Mouse (Mus musculus): ENCODE data around the gene Olfr450. TPM values are rescaled to one million over a fixed set of nuclear protein-coding genes. Genes with fewer than 3 reads are reported as not detected.

Gene Olfr450
- total and polyA plus RNA-seq, 3 experiments = not detected

GRCm38 (mm10) chr6:42834084-42834483 is 22.3 kb downstream of the Olfr450 start, which contains the start of gene Olfr449:
TSS of gene Olfr449 (plus strand) at chr6:42834384.
- intact Hi-C loops (cut with DNase I) = no loop called here
- Histone ChIP-seq H3K36me3 (ENCODE audit: control insufficient read depth, insufficient read depth, low read length) (no peaks in the 10 kb centered on the region), H3K27me3 (ENCODE audit: control insufficient read depth, insufficient read depth, low read length) (no peaks in the 10 kb centered on the region), H3K4me3 (no peak within 1 kb of the TSS), H3K4me1 (ENCODE audit: control insufficient read depth, insufficient read depth, low read length) (no peaks in the 10 kb centered on the region), H3K27ac (no peak within 1 kb of the TSS), H3K79me2 (replicated peaks; ENCODE audit: control insufficient read depth, insufficient read depth, low read length) (no peaks in the 10 kb centered on the region), H3K9ac (ENCODE audit: low read depth, low read length) (no peak within 1 kb of the TSS)
- TF ChIP-seq CTCF (IDR thresholded peaks at IDR 0.05) (no peak), POLR2A (IDR thresholded peaks at IDR 0.05; ENCODE audit: insufficient read depth, low read depth, low read length) (no peak), EP300 (IDR thresholded peaks at IDR 0.05; ENCODE audit: insufficient read depth, low read depth, low read length) (no peak)
- no peak for DNase-seq

GRCm38 (mm10) chr6:42860222-42860819 is 48.6 kb downstream of the Olfr450 start:
- Histone ChIP-seq H3K4me1 (ENCODE audit: control insufficient read depth, insufficient read depth, low read length) (no peaks in the 10 kb centered on the region), H3K27ac (no peak overlapping the region), H3K9ac (ENCODE audit: low read depth, low read length) (no peak overlapping the region), H3K27me3 (ENCODE audit: control insufficient read depth, insufficient read depth, low read length) (no peaks in the 10 kb centered on the region), H3K36me3 (ENCODE audit: control insufficient read depth, insufficient read depth, low read length) (no peaks in the 10 kb centered on the region), H3K4me3 (no peak overlapping the region), H3K79me2 (replicated peaks; ENCODE audit: control insufficient read depth, insufficient read depth, low read length) (no peaks in the 10 kb centered on the region)
- TF ChIP-seq POLR2A (IDR thresholded peaks at IDR 0.05; ENCODE audit: insufficient read depth, low read depth, low read length) = no peak
- TF ChIP-seq CTCF (IDR thresholded peaks at IDR 0.05) = peak; percentile 80
- intact Hi-C loops (cut with DNase I) = loop anchor here (10.0 kb wide), 2 partner anchors 246 to 636 kb away; no protein-coding TSS in a partner anchor
- no peak for DNase-seq
- WGBS = 7% methylated on average over 4 of the region's 4 CpGs

Other genes starting within 250 kb of the Olfr450 start
- gene Tcaf3, start 214.2 kb upstream of the Olfr450 start, total RNA-seq (2021) = not detected
- gene Tcaf3, start 214.2 kb upstream of the Olfr450 start, polyA plus RNA-seq (2012; rRNA removed) = not detected in 2 replicates
- 1 to 10 TPM; 2.7 to 3.6 TPM for gene Tcaf2, start 166.7 kb upstream of the Olfr450 start, total RNA-seq (2021)
- gene Tcaf2, start 166.7 kb upstream of the Olfr450 start, polyA plus RNA-seq (2012; rRNA removed) = 1.1 TPM in 2 replicates
- gene Tcaf1, start 101.9 kb upstream of the Olfr450 start, total RNA-seq (2021) = 10 to 100 TPM; 10.3 to 12.4 TPM
- 8.0 and 12.5 TPM in 2 replicates for gene Tcaf1, start 101.9 kb upstream of the Olfr450 start, polyA plus RNA-seq (2012; rRNA removed)
- not detected for gene Olfr453, start 72.6 kb upstream of the Olfr450 start, total RNA-seq (2021)
- not detected in 2 replicates for gene Olfr453, start 72.6 kb upstream of the Olfr450 start, polyA plus RNA-seq (2012; rRNA removed)
- gene Olfr38, start 55.5 kb upstream of the Olfr450 start, total RNA-seq (2021) = not detected
- gene Olfr38, start 55.5 kb upstream of the Olfr450 start, polyA plus RNA-seq (2012; rRNA removed) = not detected in 2 replicates
- not detected for gene Olfr452, start 26.8 kb upstream of the Olfr450 start, total RNA-seq (2021)
- not detected in 2 replicates for gene Olfr452, start 26.8 kb upstream of the Olfr450 start, polyA plus RNA-seq (2012; rRNA removed)
- gene Olfr449, start 22.4 kb downstream of the Olfr450 start, total RNA-seq (2021) = not detected
- not detected in 2 replicates for gene Olfr449, start 22.4 kb downstream of the Olfr450 start, polyA plus RNA-seq (2012; rRNA removed)
- not detected for gene Olfr448, start 78.5 kb downstream of the Olfr450 start, total RNA-seq (2021)
- gene Olfr448, start 78.5 kb downstream of the Olfr450 start, polyA plus RNA-seq (2012; rRNA removed) = not detected in 2 replicates
- gene Olfr447, start 96.9 kb downstream of the Olfr450 start, total RNA-seq (2021) = not detected
- gene Olfr447, start 96.9 kb downstream of the Olfr450 start, polyA plus RNA-seq (2012; rRNA removed) = not detected in 2 replicates
- gene Olfr446, start 109.4 kb downstream of the Olfr450 start, total RNA-seq (2021) = not detected
- gene Olfr446, start 109.4 kb downstream of the Olfr450 start, polyA plus RNA-seq (2012; rRNA removed) = not detected in 2 replicates
- not detected for gene Olfr444, start 137.1 kb downstream of the Olfr450 start, total RNA-seq (2021)
- not detected in 2 replicates for gene Olfr444, start 137.1 kb downstream of the Olfr450 start, polyA plus RNA-seq (2012; rRNA removed)

Data from heart, adult 2 months (tissue).